Mouse (Mus musculus) stomach, postnatal 0 days (tissue): ENCODE measurements around the gene Arhgap30.

Source experiments
- CTCF ChIP-seq: IDR thresholded peaks from 2 replicates; pipeline ENCODE4 v1.5.1; 2016; ENCODE audit warnings: antibody characterized with exemption, low read depth, mild to moderate bottlenecking, moderate library complexity
- EP300 ChIP-seq: optimal IDR thresholded peaks from 2 replicates; pipeline ENCODE3; 2016; ENCODE audit warnings: antibody characterized with exemption

GRCm38 (mm10) chr1:171375646-171376097, 13.1 kb upstream of the Arhgap30 start:
- TF ChIP-seq CTCF (no peak), EP300 (peak; percentile 83)
